Mouse (Mus musculus) midbrain, embryonic 14.5 days (tissue): ENCODE data around the gene Mpst. TPM values are rescaled to one million over a fixed set of nuclear protein-coding genes. Genes with fewer than 3 reads are reported as not detected.

ENCODE experiments used
- ATAC-seq: fragments of 200-750 bp; cut with Nextera tagmentation; 2 replicates; pipeline ENCODE4 v1.8.0; 2017; ENCODE audit warnings: moderate number of reproducible peaks, moderate library complexity; ENCODE audit not compliant: low FRiP score, low TSS enrichment
- DNase-seq: peaks from one replicate; pipeline ENCODE4 v3.0.0-alpha.2; 2015
- H3K27ac ChIP-seq: fragments of 300-500 bp; sonication (generic); replicated peaks from 2 replicates; pipeline ENCODE4 v1.5.1; 2014; ENCODE audit warnings: mild to moderate bottlenecking, low read depth, low read length, moderate library complexity
- H3K27me3 ChIP-seq: fragments of 300-500 bp; sonication (generic); 2 replicates; pipeline ENCODE4 v1.6.1; 2014; ENCODE audit warnings: low read length, control low read depth, mixed read lengths; ENCODE audit not compliant: control insufficient read depth, insufficient read depth
- H3K36me3 ChIP-seq: fragments of 300-500 bp; sonication (generic); 2 replicates; pipeline ENCODE4 v1.6.1; 2014; ENCODE audit warnings: low read length, control low read depth; ENCODE audit not compliant: control insufficient read depth, insufficient read depth
- H3K4me1 ChIP-seq: fragments of 300-500 bp; sonication (generic); 2 replicates; pipeline ENCODE4 v1.6.1; 2014; ENCODE audit warnings: mild to moderate bottlenecking, antibody characterized with exemption, low read length, control low read depth; ENCODE audit not compliant: control insufficient read depth, insufficient read depth
- H3K4me2 ChIP-seq: fragments of 300-500 bp; sonication (generic); 2 replicates; pipeline ENCODE4 v1.6.1; 2014; ENCODE audit warnings: mild to moderate bottlenecking, low read length, moderate library complexity
- H3K4me3 ChIP-seq: fragments of 300-500 bp; sonication (generic); replicated peaks from 2 replicates; pipeline ENCODE4 v1.5.1; 2014; ENCODE audit warnings: low read depth, low read length
- H3K9ac ChIP-seq: fragments of 300-500 bp; sonication (generic); replicated peaks from 2 replicates; pipeline ENCODE4 v1.6.1; 2014; ENCODE audit warnings: mild to moderate bottlenecking, low read length, moderate library complexity
- H3K9me3 ChIP-seq: fragments of 300-500 bp; sonication (generic); 2 replicates; pipeline ENCODE4 v1.6.1; 2016; ENCODE audit warnings: low read length, control low read depth, mixed read lengths; ENCODE audit not compliant: control insufficient read depth
- WGBS: fragments of 180-500 bp; shearing (Covaris S2); extraction: QIAGEN DNeasy Blood & Tissue Kit; methylation state at CpG from one replicate; pipeline ENCODE4 v1.1.7; 2014; 5-methylcytosine and 5-hydroxymethylcytosine counted together
- polyA plus RNA-seq: library from polyadenylated mRNA; unstranded; fragments of >200 nt; fragmentation: Nextera tagmentation; extraction: Ambion mirVana; gene quantifications from 2 replicates; pipeline ENCODE4 v1.2.1, GENCODE M21; 2014

The Mpst gene
- polyA plus RNA-seq, 1 experiment from 2014 or later: 4.7 TPM

DNA sequence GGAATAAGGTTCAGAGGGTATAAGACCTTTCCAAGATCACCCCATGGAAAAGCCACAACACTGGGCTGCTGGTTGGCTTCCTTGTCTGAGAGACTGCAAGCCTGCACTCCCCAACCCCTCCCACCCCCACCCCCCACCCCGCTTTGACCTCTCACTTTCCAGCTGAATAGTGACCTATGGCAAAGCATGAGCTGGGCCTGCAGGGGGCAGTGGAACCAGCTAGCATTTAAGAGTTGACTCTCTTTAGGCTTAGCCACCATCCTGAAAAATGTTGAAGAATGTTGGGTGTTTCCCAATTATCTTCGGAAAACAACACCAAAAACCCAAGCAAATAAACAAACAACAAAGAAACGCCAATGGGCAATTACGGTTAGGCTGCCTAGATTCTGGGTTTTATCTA is 19.0 kb downstream of the Mpst start:
- no peak for DNase-seq
- no peak overlapping the region for H3K9ac ChIP-seq
- no peak overlapping the region for H3K27ac ChIP-seq
- H3K9me3 ChIP-seq: no peaks in the 10 kb centered on the region
- peaks cover 1% of the 10 kb centered on the region; the same call in 1 of the 2 replicates for H3K36me3 ChIP-seq
- H3K4me2 ChIP-seq: no peak overlapping the region
- H3K4me1 ChIP-seq: peaks cover 10% of the 10 kb centered on the region
- no peaks in the 10 kb centered on the region for H3K27me3 ChIP-seq
- 66% methylated on average over 4 of the region's 4 CpGs for WGBS
- no peak for ATAC-seq
- no peak overlapping the region for H3K4me3 ChIP-seq

GRCm38 (mm10) chr15:78428391-78429138 is 22.3 kb downstream of the Mpst start, which contains the start of gene Kctd17:
Kctd17 (plus strand) TSS chr15:78428564.
- peak within 1 kb of the TSS; percentile 92 for H3K9ac ChIP-seq
- DNase-seq (peak; percentile 90), ATAC-seq (peak; percentile 81)
- peak within 1 kb of the TSS; percentile 84 for H3K4me3 ChIP-seq
- 2% methylated on average over 52 of the region's 52 CpGs for WGBS
- H3K4me2 ChIP-seq: peak within 1 kb of the TSS; percentile 89
- H3K4me1 ChIP-seq: peaks cover 14% of the 10 kb centered on the region
- no peaks in the 10 kb centered on the region for H3K27me3 ChIP-seq
- peaks cover 31% of the 10 kb centered on the region for H3K36me3 ChIP-seq
- no peaks in the 10 kb centered on the region for H3K9me3 ChIP-seq
- H3K27ac ChIP-seq: peak within 1 kb of the TSS; percentile 76

DNA sequence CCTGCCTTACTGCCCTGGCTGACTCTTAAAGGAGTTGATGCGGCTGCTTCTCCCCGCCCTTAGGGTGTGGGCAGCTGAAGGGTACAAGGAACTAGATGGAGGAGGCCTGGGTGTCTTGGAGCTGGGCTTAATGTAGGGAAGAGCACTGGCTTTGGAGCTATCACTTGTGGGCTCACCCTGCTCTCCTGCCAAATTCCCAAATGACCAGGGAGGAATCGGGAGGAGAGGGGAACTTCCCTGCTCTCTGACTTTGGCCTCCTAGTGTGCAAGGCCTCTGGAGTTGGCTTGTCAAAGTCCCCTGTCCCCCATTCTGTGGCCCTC is 22.9 kb downstream of the Mpst start:
- no peaks in the 10 kb centered on the region for H3K27me3 ChIP-seq
- no peaks in the 10 kb centered on the region for H3K9me3 ChIP-seq
- DNase-seq: no peak
- no peak for ATAC-seq
- peak overlapping the region; percentile 92 for H3K9ac ChIP-seq
- peak overlapping the region; percentile 84 for H3K4me3 ChIP-seq
- peaks cover 14% of the 10 kb centered on the region for H3K4me1 ChIP-seq
- peak overlapping the region; percentile 89 for H3K4me2 ChIP-seq
- H3K36me3 ChIP-seq: peaks cover 36% of the 10 kb centered on the region
- peak overlapping the region; percentile 76 for H3K27ac ChIP-seq
- WGBS: 2% methylated on average over 3 of the region's 3 CpGs

DNA sequence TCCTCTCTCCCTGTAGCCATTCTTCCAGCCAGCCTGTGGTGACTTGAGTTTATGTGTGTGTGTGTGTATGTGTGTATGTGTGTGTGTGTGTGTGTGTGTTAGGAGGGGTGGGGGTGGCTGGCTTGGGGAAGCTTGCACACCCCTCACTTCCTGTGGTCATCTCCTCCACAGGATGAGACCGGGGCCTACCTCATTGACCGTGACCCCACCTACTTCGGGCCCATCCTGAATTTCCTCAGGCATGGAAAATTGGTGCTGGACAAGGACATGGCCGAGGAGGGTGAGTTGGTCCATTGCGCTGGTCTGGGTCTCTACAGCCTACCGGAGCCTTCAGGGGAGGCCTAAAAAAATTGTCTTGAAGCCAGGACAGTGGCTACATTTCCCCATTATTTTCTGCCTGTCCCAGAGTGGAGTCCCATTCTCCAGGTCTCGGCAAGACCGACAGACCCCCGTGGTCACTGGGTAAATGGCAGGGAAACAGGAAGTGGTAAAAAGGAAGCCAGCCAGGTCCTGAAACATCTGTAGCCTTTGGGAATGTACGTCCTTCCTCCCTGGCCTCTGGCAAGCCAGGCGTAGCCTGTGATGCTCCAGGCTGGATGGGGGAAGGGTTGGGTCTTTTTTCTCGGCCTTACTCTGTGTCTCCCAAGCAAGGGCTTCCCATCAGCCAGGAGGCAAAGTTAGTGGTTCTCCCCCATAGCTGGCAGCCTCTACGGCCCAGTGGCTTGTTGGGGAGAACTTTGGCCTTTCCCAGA is 23.8 kb downstream of the Mpst start:
- DNase-seq (no peak), ATAC-seq (no peak)
- whole genome bisulfite sequencing: 88% methylated on average over 13 of the region's 13 CpGs
- Histone ChIP-seq H3K27ac (no peak overlapping the region), H3K4me3 (peak overlapping the region; percentile 84), H3K9ac (peak overlapping the region; percentile 92; the same call in 1 of the 2 replicates), H3K4me1 (peaks cover 14% of the 10 kb centered on the region), H3K27me3 (no peaks in the 10 kb centered on the region), H3K36me3 (peaks cover 40% of the 10 kb centered on the region), H3K4me2 (peak overlapping the region; percentile 89), H3K9me3 (no peaks in the 10 kb centered on the region)

DNA sequence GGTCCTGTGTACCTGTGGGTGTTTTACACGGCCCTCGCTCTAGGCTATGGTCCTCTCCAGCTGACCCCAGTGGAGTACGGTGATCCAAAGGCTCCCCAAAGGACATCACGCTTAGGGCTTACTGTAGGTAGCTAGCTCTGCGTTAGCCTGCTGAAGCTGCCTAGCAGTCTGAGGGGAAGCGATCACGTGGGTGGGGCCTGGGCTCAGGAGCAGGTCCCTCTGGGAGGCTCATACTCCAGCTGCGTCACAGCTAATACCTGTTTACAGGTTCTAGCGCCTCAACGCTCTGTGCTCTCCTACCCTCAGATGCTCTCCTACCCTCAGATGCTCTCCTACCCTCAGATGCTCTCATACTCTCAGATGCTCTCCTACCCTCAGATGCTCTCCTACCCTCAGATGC is 24.7 kb downstream of the Mpst start:
- no peaks in the 10 kb centered on the region for H3K9me3 ChIP-seq
- no peaks in the 10 kb centered on the region for H3K27me3 ChIP-seq
- no peak overlapping the region for H3K9ac ChIP-seq
- ATAC-seq: no peak
- H3K4me3 ChIP-seq: no peak overlapping the region
- H3K27ac ChIP-seq: no peak overlapping the region
- no peak for DNase-seq
- 85% methylated on average over 10 of the region's 10 CpGs for WGBS
- peaks cover 47% of the 10 kb centered on the region for H3K36me3 ChIP-seq
- H3K4me2 ChIP-seq: no peak overlapping the region
- peaks cover 14% of the 10 kb centered on the region for H3K4me1 ChIP-seq

- H3K9me3 ChIP-seq: no peaks in the 10 kb centered on the region
- DNase-seq: no peak
- 83% methylated on average over 7 of the region's 7 CpGs for WGBS
- no peak overlapping the region for H3K27ac ChIP-seq
- no peak for ATAC-seq
- H3K4me1 ChIP-seq: peaks cover 20% of the 10 kb centered on the region
- H3K4me3 ChIP-seq: no peak overlapping the region
- H3K4me2 ChIP-seq: no peak overlapping the region
- H3K9ac ChIP-seq: no peak overlapping the region
- H3K36me3 ChIP-seq: peaks cover 47% of the 10 kb centered on the region
- no peaks in the 10 kb centered on the region for H3K27me3 ChIP-seq
Observed at GRCm38 (mm10) chr15:78431541-78432121, 25.4 kb downstream of the Mpst start.

- no peak for ATAC-seq
- Histone ChIP-seq H3K27me3 (no peaks in the 10 kb centered on the region), H3K27ac (no peak overlapping the region), H3K9ac (no peak overlapping the region), H3K36me3 (peaks cover 47% of the 10 kb centered on the region), H3K9me3 (no peaks in the 10 kb centered on the region), H3K4me3 (no peak overlapping the region), H3K4me2 (no peak overlapping the region), H3K4me1 (peaks cover 17% of the 10 kb centered on the region)
- 25% methylated on average over 6 of the region's 6 CpGs for WGBS
- peak; percentile 77 for DNase-seq
Observed at GRCm38 (mm10) chr15:78434896-78435520, 28.8 kb downstream of the Mpst start.

GRCm38 (mm10) chr15:78435681-78436080 is 29.5 kb downstream of the Mpst start:
- WGBS: 85% methylated on average over 11 of the region's 11 CpGs
- Histone ChIP-seq H3K27ac (no peak overlapping the region), H3K4me3 (no peak overlapping the region), H3K4me2 (no peak overlapping the region), H3K27me3 (no peaks in the 10 kb centered on the region), H3K36me3 (peaks cover 43% of the 10 kb centered on the region), H3K9me3 (no peaks in the 10 kb centered on the region), H3K4me1 (peaks cover 12% of the 10 kb centered on the region), H3K9ac (no peak overlapping the region)
- DNase-seq (no peak), ATAC-seq (no peak)
